Mouse (Mus musculus) small intestine, adult 2 months (tissue): ENCODE results near the gene Eef1akmt3.

ENCODE experiments used
- CTCF ChIP-seq: fragments of 200-500 bp; IDR thresholded peaks from 2 replicates; pipeline ENCODE4 v1.5.1; 2012; ENCODE audit warnings: low read depth, mild to moderate bottlenecking, control low read depth, inconsistent platforms, low read length, moderate library complexity, mixed read lengths; ENCODE audit not compliant: insufficient replicate concordance, insufficient read length; ENCODE audit errors: extremely low read depth
- POLR2A ChIP-seq: fragments of 200-500 bp; IDR thresholded peaks from 2 replicates; pipeline ENCODE4 v1.6.1; 2012; ENCODE audit warnings: low read depth, mild to moderate bottlenecking, control low read depth, inconsistent platforms, low read length, moderate library complexity

GRCm38 (mm10) chr10:127079665-127080391 is 38.5 kb upstream of the Eef1akmt3 start:
- TF ChIP-seq POLR2A: no peak
- no peak for TF ChIP-seq CTCF
